Mouse (Mus musculus) kidney, postnatal 36 days (tissue): ENCODE data around the gene Tspan5.

Source experiments
- DNase-seq, 2 experiments: peaks; one replicate each; pipeline ENCODE4 v3.0.0; 2021 to 2022; ENCODE audit warnings: mixed read lengths in 2 of 2

Tspan5 gene

DNA sequence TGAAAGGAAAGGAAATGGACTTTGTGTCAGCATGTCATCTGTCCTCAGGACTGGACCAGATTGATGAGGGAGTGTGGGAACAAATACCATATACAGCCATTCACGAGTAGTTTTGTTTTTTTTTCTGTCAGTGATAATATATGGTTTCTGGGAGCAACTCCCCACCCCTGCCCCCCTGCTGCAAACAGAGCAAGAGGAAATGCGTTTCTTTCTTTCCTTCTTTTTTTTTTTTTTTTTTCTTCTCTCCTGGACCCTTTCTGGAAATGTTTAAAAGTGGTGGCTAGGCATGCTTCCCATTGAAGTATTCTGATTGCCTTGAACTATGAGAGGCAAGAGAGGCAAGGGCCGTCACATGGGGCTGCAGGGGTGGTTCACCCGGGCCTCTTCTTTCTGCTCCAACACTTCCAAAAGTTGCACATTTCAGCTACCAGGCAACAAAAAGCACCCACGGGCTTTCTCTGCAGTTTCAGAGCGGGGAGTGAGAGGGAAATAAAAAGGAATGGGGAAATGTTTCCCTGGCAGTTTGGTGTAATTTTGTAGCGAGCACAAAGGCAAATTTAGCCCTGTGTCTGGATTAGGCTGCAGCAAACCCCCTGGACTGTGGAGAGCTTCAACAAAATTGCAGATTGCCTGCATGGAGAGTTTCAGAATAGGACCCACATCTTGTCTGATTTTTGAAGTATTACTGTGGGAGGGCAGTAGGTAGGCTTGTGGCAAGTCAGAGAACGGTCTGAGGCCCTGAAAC, 2.2 kb downstream of the Tspan5 start:
- DNase-seq, result no peak

DNA sequence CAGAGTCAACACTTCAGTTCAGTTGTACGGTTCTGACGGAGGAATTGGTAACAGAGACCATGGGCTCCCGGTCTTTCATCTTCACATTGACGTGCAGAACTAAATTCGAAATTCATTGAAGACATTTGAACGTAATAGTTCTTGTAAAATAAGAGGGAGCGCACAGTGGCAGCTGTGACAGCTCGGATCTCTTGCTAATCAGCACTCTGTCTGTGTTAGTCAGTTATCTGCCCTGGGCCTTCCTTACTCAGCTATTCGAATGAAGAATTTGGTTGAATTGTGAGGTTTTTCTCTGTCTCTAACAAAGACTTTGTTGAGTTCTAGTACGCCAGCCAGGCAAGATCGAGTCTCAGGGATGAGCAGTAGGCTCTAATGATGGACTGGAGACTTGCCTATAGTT, 3.1 kb downstream of the Tspan5 start:
- no peak for DNase-seq

DNA sequence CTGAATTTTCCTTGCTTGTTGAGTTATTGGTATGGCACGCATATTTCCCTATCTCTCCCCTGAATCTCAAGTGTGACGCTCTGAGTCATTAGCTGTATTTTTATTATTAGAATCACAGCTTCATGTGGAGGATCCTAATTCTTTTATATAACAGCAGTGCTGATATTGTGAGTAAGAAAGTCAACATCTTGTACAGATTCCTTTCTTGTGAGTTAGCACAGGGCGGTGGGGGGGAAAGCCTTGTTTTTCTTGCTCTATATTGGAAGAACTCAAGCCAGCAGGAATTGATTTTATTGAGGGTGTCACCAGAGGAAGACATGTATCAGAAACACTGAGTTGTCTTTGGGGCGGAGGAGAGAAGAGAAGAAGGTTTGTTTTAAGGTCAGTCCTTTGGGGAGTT, 3.6 kb downstream of the Tspan5 start:
- DNase-seq, result no peak

DNA sequence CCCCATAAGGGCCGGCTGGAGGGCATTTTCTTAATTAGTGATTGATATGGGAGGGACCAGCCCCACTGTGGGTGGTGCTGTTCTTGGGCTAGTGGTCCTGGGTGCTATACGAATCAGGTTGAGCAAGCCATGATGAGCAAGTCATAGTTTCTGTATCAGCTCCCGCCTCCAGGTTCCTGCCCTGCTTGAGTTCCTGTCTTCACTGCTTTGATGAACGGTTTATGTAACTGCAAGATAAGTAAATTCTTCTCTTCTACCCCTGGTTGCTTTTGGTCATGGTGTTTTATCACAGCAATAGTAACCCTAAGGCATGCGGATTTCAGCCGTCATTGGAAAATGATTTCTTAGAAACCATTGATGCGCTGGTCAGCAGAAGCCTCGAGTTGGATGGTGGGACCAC, 4.6 kb downstream of the Tspan5 start:
- DNase-seq, result no peak

DNA sequence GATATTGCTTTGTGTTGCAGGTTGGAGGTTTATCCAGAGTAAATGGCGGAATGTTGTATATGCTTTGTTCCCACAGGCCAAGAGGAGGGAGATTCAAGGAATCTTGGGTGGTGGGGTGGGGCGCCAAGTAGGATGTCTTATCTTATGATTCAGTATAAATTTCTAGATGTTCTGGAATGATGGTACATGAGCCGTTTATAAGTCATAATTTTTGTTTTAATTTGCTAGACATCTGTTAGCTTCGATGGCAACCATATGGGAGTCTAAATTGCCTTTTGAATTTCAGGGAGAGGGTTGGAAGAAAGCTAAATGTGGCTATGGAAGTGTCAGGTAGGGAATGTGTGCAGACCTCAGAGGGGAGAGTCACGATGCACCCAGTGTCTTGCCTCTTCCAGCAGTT, 5.0 kb downstream of the Tspan5 start:
- DNase-seq, result no peak

DNA sequence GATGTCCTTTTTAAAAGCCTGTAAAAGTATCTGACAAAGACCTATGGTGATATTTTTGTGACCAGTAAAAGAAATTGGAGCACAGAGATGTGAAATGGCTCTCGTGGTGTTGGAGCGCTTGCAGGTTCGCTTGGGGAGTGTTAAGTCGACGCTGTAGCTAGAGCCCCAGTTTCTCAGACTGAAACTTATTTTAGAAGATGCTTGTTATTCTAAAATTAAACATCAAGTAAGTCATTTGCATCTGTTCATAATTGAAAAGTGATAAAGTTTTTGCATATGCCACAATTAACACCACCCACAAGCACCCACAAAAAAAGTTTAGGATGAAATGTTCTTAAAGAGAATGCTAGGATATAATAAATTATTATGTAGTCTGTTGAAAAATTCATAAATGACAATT, 6.0 kb downstream of the Tspan5 start:
- no peak for DNase-seq

DNA sequence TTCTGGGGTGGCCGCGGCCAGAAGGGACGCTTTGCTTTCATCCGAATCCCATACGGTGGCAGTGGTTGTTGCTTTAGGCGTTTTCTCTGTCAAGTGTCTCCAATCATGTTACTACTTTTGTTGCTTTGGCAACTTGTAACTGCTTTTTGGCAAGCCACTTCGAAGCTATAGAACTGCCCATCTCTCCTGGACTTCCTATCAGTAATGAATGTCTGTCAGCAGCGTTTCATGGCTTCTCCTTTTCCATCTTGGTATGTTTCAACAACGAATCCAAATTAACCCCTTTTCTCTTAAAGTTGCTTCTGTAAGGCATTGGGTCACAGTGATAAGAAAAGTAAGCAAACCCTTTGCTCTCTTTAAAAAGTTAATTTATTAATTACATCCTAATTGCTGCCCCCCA, 7.7 kb downstream of the Tspan5 start:
- DNase-seq, result no peak

DNA sequence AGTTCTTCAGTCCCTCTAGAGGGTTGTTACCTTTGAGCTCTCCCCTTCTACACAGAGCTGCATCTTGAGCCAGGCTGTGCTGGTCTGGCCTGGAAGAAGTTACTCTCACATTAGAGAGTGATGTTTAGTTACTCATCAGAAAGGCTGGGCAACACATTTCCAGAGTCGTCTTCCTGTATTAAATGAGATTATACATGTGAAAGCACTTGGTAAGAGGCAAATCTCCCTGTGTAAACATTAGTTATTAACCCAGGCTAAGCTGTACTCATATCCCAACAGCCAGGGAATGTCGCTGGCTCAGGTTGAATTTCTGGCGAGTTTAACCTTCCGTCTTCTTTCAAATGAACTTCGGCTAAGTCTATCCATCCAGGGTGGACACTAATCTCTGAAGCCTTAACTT, 9.3 kb downstream of the Tspan5 start:
- peak in 1 of 2 experiments; percentile 66 for DNase-seq

DNA sequence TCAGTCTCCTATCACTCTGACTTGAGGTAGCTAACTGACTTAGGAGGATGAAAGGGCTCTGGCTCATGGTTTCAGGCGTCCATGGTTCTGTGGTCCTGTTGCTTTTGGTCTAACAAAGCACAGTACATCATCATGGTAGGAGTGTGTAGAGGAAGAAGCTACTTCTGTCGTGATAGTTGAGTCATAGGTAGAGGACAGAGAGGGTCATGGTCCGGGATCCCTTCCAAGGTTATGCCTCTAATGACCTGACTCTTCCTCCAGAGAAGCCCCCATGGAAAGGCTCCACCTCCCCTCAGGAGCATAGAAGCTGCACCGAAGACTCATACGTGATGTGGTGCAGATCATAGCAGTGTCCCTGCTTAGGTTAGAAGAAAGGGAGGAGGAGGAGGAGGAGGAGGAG, 10.1 kb downstream of the Tspan5 start:
- no peak for DNase-seq

DNA sequence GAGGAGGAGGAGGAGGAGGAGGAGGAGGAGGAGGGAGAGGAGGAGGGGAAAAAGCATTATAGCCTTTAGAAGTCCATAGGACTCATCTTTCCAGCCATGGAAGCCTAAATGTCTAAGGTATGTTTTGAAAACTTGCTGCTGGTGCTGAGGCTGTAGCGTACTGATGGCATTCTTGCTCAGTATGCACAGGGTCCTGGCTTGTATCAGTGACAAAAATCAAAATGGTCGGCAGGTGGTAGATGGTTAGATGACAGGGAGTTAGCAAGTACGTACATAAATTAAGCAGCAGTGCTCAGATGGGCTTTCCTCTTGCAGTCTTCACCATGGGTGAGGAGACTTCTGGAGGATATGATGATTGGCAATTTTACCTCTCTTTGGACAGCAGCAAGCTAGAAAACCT, 10.8 kb downstream of the Tspan5 start:
- no peak for DNase-seq

DNA sequence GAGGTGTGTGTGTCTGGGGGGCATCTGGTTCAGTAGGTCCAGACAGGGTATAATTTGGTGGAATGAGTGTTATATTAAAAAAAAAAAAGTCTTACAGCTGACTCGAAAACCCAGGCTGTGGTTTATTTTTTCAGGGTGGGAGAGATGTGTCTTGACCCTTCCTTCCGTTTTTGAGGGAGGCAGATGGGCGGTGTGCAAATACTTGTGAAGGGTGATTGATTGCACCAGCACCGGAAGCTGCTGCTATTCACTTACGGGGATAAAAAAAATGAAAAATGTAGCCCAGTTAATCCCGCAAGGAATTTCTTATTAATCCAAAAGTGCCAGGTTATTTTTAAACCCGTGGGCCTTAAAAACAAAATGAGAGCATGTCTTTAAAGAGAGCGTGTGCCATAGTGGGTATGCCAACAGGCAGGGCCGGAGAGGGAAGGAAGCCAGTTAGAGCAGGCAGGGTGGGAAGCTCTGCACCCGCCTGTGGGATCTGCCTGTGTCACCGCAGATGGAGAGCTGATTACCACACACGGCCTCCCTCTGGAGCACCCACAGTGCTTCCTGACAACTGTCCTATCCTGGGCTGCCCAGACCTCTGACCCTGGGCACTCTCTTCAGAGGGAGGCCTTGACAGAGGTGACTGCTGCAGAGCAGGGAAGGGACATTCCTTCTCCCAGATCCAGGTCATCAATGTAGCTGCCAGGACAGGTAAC, 11.3 kb downstream of the Tspan5 start:
- DNase-seq, result peak; percentile 41 to 48

DNA sequence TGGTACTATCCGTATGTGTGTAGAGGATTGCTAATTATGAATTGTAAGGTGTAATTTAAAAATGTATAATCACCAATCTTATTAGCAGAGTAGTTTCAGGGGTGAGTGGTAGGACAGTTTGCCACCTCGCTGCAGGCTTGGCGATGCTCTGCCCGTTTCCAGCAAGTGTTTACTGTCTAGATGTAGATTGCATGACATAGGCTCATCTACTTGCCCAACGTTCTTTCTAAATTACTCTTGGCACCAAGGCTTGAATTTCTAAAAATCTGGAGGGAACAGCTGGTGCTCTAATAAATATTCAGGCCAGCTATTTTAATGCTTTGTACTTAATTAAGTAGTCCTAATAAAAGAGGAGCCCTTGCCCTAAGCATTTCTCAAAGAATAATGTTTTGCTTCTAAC, 12.3 kb downstream of the Tspan5 start:
- DNase-seq, result no peak

DNA sequence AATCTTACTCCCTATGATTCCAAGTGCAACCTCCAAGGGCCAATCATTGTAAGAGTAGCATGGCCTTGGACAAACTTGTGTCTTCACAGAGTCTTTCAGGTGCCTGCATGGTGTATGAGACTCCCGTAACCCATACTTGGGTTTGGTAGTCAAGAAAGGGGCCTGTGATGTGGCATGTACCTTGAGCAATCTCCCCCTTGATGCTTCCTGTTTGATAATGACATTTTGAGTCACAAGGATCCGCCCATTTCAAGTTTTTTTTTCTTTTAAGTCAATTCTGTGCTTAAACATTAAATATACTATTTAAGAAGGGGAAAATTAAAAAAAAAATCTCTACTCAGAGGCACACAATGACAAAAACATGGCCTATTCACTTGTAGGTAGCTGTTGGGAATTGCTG, 15.3 kb downstream of the Tspan5 start:
- no peak for DNase-seq

DNA sequence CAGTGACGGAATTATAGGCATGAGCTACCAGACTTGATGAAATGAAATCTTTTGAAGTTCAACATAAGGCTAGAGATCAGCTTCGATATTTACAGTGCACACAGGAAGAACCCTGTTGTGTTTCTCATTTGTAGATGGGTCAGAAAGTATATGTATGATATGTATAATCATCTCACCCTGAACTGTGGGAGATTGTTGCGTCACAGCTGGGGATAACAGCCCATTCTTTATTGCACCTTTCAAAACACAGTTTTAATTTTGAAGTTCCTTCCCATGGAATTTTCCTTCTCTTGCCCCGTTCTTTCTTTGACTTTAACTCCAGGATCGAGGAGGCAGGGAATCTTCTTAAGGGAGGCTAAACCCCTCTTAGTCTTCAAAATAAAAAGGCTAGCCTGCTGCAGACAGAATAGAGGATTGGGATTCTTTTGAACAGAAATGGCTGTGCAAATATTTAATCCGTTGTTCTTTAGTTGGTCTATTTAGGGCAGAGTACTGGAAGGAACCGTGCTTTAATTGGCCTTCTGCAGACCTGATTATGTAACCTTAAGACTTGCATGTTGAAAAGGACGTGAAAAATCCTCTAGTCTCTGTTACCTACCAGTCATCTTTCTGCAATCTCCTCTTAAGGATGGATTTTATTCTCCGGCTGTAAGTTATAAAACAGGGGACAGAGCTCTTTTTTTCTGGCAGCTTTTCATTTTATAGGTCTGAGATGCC, 18.1 kb downstream of the Tspan5 start:
- peak in 1 of 2 experiments; percentile 36 for DNase-seq

DNA sequence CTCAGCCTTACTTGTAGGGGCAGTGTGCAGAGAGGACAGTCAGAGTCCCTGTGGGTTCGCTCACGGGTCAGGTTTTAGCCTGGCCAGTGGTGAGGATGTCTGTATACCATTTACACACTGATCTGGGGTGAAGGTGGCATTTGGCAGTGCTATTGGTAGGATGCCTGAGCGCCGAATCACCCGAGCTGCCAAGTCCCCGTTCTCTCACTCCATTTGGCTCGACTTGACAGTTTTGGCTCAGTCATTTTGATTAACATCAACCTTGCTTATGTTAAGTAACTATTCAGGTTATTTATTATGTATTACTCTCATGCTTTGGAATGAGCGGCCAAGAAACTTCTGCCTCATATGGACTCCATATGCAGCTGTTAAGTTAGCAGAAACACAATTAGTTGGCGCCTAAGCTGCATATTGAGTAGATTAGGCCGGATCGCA, 18.7 kb downstream of the Tspan5 start:
- peak in 1 of 2 experiments; percentile 28 for DNase-seq

DNA sequence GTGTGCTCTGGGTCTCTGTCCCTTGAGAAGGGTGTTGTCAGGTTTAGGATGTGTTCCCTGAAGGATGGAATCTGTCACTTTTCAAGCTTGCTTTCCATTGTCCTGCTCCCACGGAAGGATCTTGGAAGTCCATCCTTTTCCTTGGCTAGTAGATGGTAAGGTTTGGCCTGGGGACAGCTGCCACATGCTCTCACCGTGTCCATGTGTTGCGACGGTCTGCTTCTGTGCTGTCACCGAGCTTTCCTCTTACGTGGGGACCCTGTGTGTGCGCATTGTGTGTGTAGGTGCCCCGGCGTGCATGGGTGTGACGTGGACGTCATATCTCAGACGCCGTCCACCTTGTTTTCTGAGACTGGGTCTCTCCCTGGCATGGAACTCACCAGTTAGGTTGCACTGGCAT, 19.5 kb downstream of the Tspan5 start:
- DNase-seq, result no peak

DNA sequence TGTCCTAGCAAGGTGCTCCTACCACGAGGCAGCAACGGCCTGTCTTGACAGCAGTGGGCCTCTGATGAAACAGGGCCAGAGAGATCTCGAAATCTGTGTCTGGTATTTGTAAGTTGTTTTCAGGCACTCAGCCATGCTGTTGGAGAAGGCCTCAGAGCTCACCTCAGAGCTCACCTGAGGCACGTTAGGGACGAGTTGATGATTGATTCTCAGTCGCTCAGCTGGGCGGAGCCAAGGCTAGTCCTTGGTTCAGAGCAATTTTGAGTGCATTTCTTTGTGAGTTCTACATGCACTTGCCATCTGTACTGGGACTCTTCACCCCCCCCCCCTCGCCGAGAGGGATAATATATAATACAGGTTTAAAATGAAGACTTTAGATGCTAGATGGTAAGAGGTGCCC, 21.9 kb downstream of the Tspan5 start:
- peak in 1 of 2 experiments; percentile 65 for DNase-seq

DNA sequence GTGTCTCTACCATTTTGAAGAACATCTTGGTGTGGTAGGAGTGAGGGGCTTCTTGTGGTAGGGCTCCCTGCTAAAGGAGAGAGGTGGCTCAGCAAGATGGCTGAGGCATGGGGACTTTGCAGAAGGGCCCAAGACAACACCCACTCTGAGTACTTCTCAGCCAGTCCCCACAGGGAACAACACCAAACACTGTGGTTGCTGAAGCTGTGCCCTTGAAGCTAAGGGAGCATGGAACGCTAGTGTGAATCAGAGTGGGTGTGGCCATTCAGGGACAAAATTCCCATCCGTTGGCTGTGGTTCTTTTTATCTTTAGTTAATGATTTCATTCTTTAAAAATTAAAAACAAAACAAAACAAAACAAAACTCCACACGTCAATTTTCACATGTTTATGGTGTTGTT, 22.8 kb downstream of the Tspan5 start:
- DNase-seq, result no peak

DNA sequence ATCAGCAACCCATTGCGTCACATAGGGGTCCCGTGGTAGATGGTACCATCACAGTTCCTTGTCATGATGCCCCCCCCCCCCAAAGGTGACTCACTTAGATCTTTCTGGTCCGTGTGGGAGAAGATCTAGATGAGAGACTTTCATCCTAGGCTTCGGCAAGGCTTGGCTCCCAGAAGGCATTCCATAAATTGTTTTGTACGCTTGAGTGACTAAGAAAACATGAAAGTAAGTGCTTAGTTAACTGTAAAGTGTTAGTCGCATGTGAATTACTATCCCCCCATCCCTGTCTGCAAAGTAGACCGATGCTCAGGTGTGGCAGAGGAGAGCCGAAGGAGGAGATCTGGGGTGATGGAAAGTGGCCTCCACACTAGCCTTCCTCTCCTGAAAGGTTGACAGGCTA, 25.0 kb downstream of the Tspan5 start:
- peak in 1 of 2 experiments; percentile 46 for DNase-seq

DNA sequence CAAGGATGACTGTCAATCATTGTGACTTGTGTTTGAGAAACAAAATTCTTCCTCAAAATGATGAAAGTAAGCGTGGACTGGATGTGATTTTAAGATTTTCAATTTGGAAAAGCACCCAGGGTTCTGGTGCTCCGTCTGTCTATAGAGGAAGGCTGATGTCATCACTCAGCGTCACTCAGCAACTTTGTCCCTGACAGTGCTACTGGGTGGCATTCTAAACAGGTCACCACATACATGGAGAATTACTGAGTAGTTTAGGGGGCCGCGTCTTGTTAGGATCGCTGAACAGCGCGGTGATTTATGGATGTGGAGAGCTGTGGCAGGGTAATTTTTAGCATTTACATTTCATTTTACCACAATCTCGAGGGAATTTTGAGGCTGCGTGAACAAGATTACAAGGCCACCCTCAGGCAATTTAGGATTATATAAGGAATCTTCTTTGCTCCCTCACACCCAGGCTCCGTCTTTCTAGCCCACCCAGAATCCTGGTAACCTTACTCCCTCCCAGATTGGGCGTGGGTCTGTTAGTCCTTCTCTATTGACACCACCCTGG, 26.6 kb downstream of the Tspan5 start:
- no peak for DNase-seq

DNA sequence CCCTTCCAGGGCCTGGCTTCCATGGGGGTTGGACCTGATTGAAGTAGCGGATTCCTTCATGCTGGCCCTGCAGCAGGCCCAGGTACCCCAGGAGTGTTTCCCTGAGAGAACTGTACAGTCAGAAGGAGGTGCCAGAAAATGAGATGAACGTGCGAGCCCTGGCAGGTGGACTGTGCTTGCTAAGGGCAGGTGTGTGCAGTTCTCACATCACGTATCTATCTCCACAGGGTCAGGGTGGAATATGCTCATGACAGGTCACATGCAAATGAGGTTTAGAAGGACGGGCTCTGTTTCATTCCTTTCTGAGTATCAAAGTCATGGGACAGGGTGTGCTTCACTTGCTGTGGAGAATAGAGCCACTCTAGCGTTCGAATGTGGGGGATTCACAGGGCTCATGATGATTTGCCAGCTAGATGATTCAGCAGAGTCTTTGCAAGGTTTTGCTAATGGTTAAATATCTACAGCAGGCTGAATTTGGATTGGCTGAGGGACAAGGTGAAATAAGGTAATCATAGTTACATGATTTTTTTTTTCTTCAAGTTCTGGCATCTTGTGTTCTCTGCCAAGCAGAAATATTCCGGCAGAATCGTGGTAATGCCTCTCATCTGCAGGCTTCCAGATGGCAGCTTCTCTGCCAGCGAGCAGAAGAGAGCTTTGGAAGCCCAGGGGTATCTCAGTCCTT, 28.8 kb downstream of the Tspan5 start:
- peak; percentile 51 to 79 for DNase-seq

DNA sequence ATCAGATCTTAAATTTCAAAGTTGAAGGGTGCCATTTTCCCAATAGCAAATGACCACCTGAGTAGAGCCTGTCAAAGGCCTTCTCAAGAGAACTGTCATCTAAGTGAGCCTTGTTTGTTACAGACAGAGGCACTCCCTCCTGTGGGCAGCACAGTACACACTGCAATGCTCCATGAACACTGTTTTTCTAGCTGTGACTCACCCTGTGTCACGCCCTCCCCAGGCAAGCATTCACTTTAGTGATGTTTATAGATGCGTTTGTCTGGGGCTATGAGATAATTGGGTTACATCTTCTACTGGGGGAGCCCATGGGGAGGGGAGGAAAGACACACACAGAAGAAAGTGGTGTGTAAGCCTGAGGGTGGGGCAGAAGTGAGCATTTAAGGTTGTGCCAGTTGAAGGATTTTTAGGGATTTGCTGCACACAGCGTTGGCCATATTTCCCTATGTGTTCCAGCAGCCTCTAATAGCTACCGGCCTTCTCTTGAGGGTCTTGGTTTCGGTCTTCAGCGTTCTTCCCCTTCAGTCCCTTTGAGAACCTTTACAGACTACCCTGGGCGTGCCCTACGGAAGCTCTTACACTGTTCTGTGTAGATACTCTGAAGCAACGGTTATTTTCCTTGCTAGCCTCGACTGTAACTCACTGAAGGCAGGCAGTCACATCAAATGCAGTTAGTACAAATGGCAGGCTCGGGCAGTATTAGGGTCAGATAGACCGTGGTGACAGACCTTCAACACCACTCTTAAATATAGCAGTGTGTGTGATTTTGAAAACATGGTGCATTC, 29.7 kb downstream of the Tspan5 start:
- DNase-seq, result no peak
